Mouse (Mus musculus) heart, adult 8-10 months (tissue): ENCODE data around the gene Hsd17b6. TPM values are rescaled to one million over a fixed set of nuclear protein-coding genes. Genes with fewer than 3 reads are reported as not detected.
A peak's percentile ranks its signal among the peaks of the same experiment; 100 is the strongest.

ENCODE experiments used
- DNase-seq: peaks from one replicate; pipeline ENCODE4 v3.0.0; 2022; ENCODE audit warnings: low spot score
- total RNA-seq, 4 experiments: library from RNA; stranded (reverse); gene quantifications; 2 replicates each; pipeline ENCODE4 v1.2.4; 2022

Hsd17b6 gene
- total RNA-seq, 4 experiments from 2014 or later: not detected

DNA sequence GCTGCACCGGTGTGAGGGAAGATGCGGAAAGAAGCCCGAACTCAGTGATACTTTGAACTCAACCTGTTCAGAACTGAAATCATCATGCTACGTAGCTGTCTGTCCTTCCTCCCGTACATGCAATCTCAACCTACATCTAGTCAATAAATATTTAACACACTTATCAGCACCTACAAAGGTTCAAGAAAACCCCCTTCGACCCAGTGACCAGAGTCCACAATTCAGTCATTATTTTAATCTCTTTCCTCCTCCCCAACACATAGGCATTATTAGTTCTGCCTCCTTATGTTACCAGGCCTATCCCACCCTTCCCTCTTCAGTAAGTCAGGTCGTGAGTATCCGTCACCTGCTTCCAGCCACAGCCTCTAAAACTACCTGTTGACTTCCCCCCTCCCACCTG, 1.9 kb downstream of the Hsd17b6 start:
- DNase-seq: no peak

DNA sequence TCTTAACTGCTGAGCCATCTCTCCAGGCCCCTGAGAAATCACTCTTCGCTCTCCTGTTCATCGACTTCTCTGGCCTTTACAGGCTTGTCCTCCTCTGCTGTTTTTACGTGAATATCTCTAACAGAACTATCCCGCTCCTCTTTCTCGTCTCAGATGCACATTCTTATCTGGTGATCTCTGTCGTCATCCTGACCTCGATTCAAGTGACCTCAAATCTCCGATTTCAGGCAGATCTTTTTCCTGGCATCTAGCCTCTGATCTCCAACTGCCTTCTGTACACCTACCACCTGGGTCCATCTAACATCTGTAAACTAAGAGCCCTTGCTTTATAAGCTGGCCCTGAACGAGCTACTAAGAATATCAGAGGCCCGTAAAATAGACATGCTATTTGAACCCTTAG, 2.5 kb downstream of the Hsd17b6 start:
- no peak for DNase-seq

DNA sequence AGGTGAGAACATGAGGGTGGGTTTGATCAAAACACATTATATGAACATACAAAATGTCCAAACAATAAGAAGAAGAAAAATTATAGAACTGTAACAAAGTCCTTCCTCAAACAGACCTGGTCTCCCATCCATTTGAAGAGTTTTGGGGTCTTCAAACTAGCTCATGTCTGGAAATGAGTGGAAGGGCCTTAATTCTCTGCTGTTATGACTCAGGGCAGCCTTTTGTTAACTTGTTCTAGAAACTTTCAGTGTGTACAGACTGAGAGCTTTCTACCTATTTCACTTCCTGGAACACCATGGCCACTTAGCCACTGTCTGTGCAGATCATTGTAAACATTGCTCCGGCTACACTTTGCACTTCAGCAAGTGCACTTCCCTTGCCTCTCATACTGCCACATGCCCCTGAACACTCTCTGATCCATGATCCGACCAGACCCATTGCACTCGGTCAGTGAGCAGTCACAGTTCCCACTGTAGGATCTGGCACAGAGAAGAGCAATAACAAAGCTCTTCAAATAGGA, 4.1 kb downstream of the Hsd17b6 start:
- no peak for DNase-seq

GRCm38 (mm10) chr10:127998260-127998659, 9.2 kb downstream of the Hsd17b6 start:
- no peak for DNase-seq

DNA sequence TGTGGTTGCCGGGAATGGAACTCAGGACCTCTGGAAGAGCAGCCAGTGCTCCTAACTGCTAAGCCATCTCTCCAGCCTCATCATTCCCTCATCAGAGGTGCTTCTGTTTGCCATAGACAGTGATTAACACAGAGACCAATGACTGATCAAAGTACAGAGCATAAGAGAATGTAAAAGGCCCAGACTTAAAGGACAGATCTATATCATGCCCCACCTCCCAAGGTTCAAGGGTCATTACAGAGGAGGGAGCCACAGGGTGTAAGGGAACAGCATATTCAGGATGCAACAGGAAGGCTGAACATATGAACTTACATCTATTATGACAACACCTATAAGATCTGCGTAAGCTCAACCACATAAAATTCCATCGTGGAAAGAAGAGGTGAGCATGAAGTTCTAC, 10.7 kb downstream of the Hsd17b6 start:
- DNase-seq: no peak

GRCm38 (mm10) chr10:127985601-127986000, 21.8 kb downstream of the Hsd17b6 start:
- DNase-seq: no peak

DNA sequence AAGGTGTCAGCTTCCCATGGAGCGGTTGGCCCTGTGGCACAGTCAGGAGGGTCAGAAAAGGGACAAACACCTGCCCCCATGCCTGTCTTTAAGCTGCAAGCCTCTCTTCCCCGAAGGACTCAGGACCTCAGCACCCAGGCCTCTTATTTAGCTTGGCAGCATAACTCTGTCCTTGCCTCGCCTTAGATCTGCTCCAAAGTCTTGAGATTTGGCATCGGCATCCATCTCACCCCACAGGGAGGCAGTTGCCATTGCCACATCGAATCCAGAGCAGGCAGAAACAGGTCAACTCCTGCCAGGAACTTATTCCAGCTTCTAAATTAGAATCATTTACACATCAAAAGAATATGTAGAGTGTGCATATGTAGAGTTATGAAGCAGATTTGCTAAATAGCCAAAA, 22.8 kb downstream of the Hsd17b6 start:
- DNase-seq: no peak

- DNase-seq: no peak
Measured at GRCm38 (mm10) chr10:127975503-127975902, 31.9 kb downstream of the Hsd17b6 start.

DNA sequence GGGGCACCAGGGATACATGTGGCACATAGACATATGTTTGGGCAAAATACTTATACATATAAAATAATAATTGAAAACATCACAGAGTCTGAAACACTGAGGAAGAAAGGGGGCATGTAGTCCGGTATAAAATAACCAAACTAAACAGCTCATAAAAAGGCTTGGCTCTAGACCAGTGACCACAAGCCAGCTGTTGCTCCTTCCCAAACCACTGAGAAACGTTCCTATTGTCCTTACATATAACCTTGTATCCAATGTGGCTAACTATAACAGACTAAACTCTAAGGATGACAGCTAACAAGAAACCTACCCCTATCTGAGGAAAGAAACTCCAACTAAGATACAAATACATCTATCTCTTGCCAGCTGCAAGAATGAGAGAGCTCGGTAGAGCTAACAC, 33.3 kb downstream of the Hsd17b6 start:
- no peak for DNase-seq

DNA sequence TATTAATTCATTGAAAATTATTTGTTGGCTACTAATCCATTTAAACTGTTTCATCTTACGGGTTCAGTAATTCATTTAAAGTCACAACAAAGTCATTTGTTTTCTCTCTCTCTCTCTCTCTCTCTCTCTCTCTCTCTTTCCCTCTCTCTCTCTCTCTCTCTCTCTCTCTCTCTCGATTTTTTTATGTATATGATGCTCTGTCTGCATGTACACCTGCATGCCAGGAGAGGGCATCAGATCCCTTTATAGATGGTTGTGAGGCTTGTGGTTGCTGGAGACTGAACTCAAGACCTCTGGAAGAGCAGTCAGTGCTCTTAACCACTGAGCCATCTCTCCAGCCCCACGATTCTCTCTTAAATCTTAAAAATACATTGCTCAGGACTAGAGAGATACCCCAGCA, 36.3 kb downstream of the Hsd17b6 start:
- no peak for DNase-seq

GRCm38 (mm10) chr10:127970359-127970831, 37.0 kb downstream of the Hsd17b6 start:
- DNase-seq: no peak

DNA sequence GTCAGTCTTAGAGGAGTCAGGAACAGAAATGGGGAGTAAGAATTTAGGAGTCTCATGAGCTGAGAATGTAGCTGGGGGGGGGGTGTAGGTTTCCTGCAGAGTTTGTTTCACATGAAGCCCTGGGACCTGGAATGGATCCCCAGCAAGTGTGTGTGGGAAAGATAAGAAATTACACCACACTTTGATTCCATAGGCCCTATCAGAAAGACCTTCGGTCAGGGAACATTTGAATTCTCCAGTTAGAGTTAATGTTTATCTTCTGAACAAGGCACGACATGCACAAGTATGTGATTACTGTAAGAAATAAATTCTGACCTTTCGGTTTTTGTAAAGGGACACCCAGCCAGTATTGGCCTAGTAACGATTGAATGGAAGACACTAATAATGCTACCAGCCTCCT, 37.6 kb downstream of the Hsd17b6 start:
- no peak for DNase-seq

- no peak for DNase-seq
Measured at GRCm38 (mm10) chr10:127966506-127966905, 40.9 kb downstream of the Hsd17b6 start.

DNA sequence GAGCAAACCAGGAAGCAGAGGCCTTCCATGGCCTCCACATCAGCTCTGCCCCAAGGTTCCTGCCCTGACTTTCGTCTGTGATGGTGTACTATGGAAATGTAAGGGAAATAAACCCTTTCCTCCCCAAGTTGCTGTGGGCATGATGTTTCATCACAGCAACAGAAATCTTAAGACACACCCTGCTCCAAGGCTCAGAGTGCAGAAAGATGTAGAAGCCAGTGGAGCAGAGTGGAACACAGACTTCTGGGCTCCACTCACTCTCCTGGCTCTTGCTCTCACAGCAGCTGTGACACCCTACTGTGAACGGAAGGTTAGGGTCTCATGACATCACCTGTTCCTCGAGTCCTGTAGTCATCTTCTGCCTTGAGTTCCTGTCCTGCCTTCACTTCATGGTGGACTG, 43.4 kb downstream of the Hsd17b6 start:
- no peak for DNase-seq

GRCm38 (mm10) chr10:127962451-127962850, 45.0 kb downstream of the Hsd17b6 start:
- no peak for DNase-seq

- DNase-seq: no peak
Measured at GRCm38 (mm10) chr10:127959161-127959679, 48.2 kb downstream of the Hsd17b6 start.

GRCm38 (mm10) chr10:127956168-127956816, 51.1 kb downstream of the Hsd17b6 start:
- peak; percentile 67 for DNase-seq

- DNase-seq: no peak
Measured at GRCm38 (mm10) chr10:127955034-127955433, 52.4 kb downstream of the Hsd17b6 start.

DNA sequence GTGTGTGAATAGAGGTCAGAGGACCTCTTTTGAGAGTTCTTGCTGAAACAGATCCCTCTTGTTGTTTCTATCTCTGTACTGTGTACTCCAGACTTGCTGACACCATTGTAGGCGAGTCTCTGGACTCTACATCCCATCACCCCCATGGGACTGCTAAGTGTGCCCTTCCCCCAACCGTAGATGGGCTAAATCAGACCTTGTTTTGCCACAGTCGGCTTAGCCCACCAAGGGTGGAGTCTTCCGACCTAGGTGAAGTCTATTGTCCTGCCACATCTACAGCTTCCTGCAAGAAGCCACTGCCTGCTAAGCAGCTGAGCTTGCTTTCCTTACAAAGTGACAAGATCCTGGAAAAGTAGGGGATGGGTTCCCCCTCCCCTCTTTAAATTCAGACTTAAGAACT, 55.6 kb downstream of the Hsd17b6 start:
- no peak for DNase-seq

DNA sequence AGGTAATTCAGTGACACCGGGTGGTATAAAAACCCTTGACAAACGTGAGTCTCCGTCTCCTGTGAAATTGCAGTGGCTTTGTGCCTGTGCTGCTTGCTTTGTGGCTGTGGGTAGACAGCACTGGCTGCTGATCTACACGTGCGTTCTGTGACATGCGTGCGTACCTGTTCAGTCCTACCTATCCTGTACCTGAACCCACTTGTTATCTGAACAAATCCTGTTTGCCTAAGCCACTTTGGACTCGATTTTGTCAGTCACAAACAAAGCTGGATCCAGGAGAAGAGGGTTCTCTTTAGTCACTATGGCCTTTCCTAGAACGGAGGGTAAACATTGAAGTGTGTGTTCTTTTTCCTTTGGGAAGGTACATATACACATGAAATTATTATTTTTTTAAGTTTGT, 56.0 kb downstream of the Hsd17b6 start:
- no peak for DNase-seq

- DNase-seq: no peak
Measured at GRCm38 (mm10) chr10:127949596-127950130, 57.7 kb downstream of the Hsd17b6 start.

DNA sequence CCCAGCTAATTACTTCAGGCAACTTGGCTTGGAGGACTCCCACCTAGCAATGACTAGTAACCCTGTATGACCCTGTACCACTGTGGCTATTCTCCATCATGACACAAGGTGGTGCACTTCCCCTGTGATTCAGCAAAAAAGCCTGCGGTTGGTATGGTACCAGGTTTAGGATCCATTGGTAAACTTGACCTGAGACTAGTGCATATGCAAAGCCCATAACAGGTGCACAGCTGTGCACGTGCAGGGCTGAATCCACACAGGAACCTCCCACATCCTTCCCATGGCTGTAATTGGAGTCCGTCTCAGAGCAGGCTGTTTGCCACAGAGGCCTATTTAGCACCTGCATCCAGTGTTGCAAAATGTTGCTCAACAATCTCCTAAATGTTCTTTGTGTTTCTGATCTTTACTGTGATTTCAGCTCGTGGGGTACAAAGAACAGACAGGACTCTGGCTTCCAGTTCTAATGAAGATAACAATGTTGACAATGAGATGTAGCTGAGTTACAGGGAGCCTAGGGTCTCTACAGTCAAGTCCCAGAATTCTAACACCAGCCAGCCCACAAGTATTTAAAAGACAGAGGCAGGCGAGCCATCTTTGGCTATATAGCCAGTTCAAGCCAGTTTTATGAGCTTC, 61.9 kb downstream of the Hsd17b6 start:
- peak; percentile 20 for DNase-seq
